Mouse (Mus musculus): ENCODE results near the gene Ndst4.

- no peak for TF ChIP-seq CTCF (IDR thresholded peaks at IDR 0.05; ENCODE audit: low read depth, low read length)
- TF ChIP-seq POLR2A (IDR thresholded peaks at IDR 0.05; ENCODE audit: extremely low read depth, insufficient read depth, low read length) = no peak
Observed at GRCm38 (mm10) chr3:125533371-125533770, 129.5 kb downstream of the Ndst4 start.
